Mouse (Mus musculus): ENCODE measurements around the gene Tlr2.

GRCm38 (mm10) chr3:83839477-83839876, 2.1 kb downstream of the Tlr2 start:
- TF ChIP-seq POLR2A (IDR thresholded peaks at IDR 0.05; ENCODE audit: extremely low read depth, insufficient read depth, low read length), result no peak
- no peak for TF ChIP-seq CTCF (IDR thresholded peaks at IDR 0.05; ENCODE audit: low read depth, low read length)
